Mouse (Mus musculus) T-helper 2 cell (primary cell): Measurements from ENCODE around the gene Lbh.

ENCODE experiments used
- in situ Hi-C: fragments of 300-600 bp; cut with MboI, MseI; formaldehyde crosslinking; loops from one replicate; pipeline ENCODE4 v1.15.1; 2025; ENCODE audit warnings: high pct_unique_total_duplicates

The Lbh gene

DNA sequence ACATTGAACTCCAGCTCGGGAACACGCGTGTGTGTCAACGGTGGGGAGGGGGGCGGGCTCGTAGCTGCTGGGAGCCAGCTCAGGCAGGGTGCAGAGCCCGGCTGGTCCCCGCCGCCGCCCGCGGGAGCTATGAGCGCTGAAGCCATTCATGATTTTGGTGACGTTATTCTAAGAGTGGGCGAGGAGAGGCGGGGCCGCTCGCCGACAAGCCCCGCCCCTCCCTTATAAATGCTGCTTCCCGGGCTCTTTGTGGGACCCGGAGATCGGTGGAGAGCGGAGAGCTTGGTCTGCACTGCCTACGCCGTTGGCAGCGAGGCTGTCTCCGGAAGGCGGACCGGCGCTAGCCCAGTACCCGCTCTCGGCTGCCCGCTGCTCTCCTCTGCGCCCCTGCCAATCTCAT is at the start of gene Lbh:
Gene Lbh, plus strand, starts transcription at position 253 of the 400 bp plus-strand sequence.
- in situ Hi-C loops: loop anchor here (10.0 kb wide), 1 partner anchor 57 kb away; no protein-coding TSS in a partner anchor

DNA sequence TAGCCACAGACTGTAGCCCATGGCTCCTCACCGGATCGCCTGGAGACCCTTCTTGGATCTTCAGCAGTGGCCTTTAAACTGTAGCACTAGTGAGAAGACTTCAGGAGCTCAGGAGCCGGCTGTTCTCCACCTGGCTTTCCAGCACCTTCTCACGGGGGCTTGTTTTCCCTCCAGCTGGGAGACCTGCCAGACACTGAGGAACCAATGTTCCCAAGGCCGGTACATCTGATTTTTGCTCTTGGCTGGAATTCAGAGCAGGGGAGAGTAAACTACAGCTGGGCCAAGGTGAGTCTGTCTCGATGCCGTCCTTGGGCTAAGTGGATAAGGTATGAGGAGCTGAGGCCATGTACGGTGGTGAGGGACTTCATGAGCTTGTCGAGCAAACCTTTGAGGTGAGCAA is 39.1 kb upstream of the Lbh start:
- in situ Hi-C loops: loop anchor here (10.0 kb wide), 1 partner anchor 524 kb away; no protein-coding TSS in a partner anchor

DNA sequence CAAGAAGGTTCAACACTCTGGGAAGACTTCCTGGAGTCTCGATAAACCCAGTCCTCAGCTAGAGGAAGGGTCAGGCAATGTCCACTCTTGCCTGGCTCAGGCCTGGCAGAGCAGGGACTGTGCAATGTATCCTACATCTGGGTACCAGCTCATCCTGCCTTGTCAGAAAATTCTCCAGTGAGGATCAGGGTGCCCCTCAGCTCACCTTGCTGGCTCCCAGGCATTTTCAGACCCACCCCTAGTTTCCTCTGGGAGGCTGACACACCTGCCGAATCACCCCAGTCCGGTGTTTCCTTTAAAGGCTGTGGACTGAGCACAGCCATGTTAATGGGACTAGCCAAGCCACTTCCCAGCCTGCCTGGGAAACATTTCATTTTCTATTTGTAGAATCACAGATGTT is 37.9 kb upstream of the Lbh start:
- in situ Hi-C loops: no loop called here

DNA sequence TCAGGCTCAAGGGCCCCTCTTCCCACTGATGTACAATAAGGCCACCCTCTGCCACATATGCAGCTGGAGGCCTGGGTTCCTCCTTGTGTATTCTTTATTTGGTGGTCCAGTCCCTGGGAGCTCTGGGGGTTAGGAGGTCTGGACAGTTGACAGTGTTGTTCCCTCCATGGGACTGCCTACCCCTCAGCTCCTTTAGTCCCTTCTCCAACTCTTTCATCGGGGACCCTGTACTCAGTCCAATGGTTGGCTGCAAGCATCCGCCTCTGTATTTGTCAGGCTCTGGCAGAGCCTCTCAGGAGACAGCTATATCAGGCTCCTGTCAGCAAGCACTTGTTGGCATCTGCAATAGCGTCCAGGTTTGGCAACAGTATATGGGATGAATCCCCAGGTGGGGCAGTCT is 37.1 kb upstream of the Lbh start:
- in situ Hi-C loops: no loop called here

DNA sequence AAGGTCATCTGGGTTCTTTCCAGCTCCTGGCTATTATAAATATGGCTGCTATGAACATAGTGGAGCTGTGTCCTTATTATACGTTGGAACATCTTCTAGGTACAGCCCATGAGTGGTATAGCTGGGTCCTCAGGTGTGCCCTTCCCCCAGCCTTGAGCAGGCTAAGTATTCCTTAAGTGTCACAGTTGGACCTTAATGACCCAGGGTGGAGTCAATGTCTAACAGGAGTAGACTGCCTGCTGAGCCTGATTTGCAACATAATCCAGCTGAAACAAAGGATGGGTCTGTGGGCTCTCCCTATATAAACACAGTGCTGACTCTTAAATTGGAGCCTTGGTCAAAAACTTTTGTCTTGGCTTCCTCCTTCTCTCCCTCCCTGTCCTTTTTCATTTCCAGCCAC is 36.3 kb upstream of the Lbh start:
- in situ Hi-C loops: no loop called here

DNA sequence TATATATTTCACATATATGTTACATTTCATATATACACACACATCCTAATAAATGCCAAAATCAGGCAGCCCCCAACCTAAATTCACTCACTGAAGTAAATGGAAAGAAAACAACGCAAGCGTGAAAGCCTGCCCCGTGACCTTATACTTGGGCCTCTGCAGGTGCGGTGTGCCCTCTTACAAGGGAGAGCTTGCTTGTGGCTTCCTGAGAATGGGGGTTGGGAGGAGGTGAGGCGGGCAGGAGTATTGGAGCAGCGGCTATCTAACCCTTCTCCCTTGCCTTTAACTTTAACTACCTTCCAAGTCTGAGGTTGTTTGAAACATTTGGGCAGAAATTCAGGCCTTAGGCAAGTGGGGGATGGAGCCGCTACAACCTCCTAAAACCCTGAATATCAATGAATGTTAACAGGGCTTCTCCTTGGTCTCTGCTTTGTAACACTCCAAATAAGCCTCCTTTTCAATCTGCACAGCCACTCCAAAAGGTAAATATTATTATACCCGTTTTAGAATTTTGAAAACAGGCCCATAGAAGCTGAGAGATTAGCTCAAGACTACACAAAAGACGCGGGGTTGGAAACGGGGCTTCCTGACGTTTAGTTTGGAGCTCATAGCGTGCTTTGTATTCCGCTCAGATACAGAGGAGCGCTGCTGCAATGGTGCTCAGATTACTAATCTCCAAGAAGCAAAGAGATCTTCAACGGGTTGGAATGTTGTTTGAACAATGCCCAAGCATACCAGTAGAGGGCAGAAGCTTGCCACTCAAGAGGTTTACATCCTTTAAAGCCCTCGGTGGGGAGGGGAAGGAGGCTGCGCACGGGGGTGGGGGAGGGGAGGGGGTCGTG is 28.3 kb upstream of the Lbh start:
- in situ Hi-C loops: no loop called here

DNA sequence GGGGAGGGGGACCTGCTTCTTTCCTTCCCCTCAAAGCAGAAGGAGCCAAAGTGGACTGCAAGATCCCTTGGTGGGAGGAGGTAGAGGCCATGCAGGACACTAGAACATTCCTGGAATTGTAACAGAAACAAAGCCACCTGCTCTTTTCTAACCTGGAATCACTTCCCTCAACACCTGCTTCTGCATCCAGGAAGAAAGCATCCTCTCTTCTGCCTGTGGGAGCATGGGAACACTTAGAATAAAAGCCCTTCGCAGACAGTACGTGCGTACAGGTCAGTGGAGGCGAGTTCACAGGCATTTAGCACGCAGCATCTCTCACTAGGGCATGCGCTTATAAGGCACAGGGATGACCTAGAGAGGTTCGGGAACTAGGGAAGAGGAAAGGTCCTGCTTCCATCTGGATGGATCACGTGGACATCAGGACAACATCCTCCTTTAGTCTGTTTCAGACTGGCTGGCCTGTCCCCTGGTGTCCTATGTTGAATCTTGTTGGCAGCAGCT is 27.7 kb upstream of the Lbh start:
- in situ Hi-C loops: no loop called here

DNA sequence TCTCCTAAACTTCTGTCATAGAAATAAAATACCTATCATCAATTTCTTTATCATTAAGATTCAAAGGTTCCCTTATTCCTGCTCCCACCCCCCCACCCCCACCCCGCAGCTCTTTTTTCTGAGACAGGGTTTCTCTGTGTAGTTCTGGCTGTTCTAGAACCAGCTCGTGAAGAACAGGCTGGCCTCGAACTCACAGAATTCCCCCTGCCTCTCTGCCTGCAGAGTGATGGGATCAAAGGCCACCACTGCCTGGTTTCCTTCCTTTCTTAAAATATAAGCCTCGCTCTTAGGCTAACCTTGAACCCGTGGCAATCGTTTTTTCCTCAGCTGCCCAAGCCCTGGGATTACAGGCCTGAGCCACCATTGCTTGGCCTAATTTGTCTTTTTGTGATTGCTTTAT is 26.5 kb upstream of the Lbh start:
- in situ Hi-C loops: no loop called here

DNA sequence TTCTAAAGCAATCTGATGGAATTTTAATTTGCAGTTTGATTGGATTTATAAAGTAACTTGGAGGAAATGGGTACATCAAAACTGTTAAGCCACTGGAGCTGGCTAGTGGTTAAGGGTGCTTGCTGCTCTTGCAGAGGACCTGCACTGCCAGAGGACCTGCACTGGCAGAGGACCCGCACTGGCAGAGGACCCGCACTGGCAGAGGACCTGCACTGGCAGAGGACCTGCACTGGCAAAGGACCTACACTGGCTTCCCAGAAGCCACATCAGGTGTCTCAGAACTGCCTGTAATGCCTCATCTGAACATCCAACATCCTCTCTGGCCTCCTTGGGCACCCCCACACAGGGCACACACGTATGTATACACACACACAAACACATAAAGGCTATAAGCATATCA is 22.6 kb upstream of the Lbh start:
- in situ Hi-C loops: no loop called here

DNA sequence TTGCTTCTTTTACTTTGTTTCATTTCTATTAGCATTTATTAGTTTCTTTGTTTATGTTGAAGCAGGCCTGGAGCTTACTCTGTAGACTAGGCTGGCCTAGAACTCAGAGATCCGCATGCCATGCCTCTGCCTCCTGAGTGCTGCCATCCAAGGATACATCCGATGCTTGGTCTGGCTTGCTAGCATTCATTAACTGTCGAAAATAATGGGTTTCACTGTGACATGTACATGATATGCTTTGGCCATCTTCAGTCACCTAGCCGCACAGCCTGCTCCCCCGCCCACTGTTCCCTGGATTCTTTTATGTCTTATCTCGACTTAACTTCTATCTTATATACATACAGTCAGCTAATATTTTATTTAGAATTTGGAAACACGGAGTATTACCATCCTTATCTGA is 21.0 kb upstream of the Lbh start:
- in situ Hi-C loops: no loop called here

DNA sequence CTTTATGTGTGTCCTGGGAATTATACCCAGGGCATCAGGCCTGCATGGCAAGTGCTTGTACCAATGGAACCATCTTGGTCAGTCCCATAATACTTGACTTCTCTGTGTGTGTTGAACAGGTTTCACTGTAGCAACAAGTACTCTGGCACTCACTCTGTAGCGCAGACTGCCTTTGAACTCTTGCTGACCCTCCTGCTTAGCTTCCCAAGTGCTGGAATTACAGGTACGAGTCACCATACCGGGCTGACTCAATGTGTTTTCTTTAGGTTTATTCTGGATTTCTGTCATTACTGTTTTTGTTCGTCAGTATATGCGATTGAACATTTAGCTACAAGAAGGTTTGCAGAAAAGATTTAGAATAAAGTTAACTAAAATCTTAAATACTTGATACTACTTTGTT is 20.1 kb upstream of the Lbh start:
- in situ Hi-C loops: no loop called here

DNA sequence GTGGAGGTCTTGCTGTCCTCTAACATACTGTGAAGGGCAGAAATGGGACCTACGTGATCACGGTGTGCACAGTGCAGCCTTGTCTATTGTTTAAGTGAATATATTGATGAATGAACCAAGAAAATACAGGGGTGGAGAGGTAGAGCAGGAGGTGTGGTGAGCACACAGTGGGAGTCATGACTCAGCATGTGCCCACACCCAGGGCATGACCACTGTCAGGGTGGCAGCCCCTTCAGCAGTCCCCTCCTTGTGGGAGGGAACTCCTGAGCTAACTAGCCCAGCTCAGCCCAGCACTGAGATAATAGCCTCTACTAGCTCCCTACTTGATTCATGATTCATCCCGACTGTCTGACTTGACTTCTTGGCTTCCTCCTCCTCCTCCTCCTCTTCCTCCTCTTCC is 19.3 kb upstream of the Lbh start:
- in situ Hi-C loops: no loop called here

DNA sequence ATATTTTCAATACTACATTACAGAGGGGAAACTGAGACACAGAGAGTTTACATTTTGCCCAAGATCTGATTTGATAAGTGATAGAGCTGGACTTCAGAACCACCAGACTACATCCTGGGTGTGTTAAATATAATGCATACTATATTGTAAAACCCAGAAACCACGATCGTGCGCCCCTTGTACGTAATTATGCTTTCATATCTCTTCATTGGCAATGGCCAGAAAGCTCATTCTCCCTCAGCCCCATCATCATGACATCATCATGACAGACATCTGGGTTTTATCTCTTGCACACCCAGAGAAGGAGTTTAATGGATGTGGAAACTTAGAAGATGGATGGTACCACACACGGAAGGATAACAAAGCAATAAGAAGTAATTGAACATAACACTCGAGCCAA is 17.1 kb upstream of the Lbh start:
- in situ Hi-C loops: no loop called here

DNA sequence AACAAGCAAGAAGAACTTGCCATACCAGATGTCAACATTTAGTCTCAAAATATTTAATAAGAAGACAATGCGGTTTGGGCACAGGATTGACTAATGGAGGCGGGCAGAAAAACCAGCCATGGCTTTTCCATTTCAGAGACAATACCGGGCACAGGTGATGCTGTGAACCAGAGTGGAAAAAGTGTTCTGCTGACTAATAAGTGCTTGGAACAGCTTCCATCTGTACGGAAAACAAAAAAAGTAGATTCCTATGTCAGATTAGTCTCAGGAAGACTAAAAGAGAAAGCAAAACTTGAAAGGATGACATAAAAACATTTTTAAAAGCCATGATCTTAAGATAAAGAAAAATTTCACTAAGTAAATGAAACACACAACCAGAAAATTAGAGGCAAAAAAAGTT is 16.4 kb upstream of the Lbh start:
- in situ Hi-C loops: no loop called here

DNA sequence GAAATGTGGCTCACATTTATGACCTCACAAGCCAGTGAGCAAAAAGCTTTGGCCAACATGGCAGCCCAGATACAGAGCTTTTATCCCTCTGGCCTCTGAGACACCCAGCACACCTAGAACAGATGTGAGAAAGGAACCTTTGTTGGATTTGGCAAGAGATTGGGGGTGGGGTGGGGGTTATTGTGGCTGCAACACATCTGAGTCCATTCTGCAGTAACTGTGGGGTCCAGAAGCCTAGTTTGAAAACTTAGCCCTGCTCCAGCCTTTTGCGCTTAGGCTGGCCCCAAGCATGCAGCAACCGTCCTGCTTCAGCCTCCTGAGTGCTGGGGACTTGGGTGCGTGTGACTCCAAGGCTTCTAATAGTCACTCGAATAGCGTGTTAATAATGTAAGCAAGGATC is 14.8 kb upstream of the Lbh start:
- in situ Hi-C loops: no loop called here

DNA sequence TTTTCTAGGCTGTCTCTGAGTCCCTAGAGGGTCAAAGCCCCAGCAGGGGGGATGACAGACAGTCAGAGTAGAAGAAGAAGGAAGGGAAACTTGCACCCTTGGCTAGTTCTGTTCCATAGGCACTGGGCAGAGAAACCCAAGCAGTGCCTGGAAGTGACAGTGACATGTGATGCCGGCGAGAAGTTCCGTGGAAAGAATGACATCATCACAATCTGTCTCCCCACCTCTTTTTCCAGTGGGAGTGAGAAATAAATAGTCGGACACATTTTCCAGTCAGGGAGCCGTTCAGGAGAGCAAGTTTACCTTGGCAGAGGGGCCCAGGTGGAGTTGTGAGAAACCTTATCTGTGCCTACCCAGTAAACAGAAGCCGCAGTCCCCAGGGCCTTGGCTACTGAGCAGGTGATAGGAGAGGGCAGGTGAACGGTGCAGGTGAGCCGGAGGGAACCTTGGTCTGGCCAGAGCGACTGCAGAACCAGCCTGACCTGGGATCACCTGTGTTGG is 14.1 kb upstream of the Lbh start:
- in situ Hi-C loops: no loop called here

DNA sequence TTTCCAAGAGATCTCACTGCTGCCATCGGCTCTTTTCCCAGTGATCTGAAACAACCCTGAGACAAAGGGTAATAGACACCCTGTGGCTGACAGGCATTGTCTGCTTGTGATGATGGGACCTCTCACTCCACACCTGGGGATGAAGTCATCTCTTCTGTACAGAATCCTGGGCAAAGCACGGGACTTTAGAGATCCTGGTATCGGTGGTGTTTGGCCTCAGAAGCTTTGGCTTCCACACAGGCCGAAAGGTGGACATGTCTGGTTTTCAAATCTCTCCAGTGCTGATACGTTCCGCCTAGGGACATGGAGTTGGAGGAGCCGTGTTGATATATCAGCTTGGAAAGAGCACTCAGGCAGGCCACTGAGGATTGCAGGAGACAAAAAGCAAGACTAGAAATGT is 13.2 kb upstream of the Lbh start:
- in situ Hi-C loops: no loop called here

DNA sequence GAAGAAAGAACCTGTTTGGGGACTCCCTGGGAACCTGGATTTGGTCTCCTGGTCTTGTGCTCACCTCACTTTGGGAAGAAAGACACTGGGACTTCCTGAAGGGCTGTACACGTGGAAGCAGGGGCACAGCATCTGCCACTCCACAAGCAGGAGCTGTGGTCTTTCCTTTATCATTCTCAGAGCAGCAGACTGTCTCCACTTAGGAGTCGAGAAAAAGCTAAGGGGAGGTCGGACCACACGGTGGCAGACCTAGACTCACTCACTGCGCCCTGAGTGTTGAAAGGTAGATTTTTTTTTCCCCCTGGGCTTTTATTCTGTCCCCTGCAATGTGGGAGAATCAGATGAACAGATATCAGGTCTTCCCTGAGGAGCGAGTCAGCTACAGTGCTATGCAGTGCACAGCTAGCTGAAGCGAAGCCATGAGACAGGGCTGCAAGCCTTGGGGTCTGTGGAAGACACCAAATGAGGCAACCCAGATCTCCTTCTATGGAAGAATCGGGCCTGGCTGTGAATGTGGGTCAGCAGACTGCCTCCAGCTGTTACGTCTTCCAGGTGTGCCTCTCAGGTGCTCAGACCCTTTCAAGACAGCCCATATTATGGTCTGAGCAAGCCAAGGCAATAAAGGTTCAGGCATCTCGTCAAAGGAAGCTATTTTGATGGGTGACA is 11.7 kb upstream of the Lbh start:
- in situ Hi-C loops: no loop called here

DNA sequence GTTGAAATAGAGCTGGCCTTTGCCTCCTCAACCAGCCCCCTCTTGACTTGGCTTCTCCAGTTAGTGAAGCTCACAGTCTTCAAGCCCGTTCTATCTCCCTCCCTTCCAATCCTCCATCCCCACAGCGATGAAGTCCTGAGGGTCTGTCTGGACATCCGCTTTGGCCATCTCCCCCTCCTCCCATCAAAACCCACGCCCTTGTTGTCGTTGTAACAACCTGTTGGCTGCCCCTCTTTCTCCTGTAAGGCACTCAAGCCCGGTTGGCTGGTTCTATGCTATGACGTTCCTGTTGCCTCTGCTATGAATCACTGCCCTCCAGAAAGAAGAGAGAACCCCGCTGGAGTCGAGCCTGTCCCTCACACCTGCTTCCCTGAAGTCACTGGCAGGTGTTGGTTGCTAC is 10.9 kb upstream of the Lbh start:
- in situ Hi-C loops: no loop called here

DNA sequence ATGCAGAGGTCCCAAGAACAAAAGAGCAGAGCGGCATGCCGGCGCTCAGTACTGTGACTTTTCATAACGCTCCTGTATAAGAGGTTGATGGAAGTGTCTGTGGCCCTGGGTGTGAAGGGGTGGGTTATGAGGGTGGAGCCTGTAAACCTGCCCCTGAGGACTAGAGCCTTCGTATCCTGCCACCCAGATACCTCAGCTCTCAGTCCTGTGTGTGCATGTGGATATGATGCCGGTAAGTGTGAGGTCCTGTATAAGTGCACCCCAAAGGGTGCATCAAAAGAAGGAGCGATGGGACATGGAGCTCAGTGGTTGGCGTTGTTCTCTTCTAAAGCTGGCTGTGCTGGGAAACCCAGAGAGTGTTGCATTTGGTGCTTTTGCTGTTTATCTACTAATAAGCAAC is 10.3 kb upstream of the Lbh start:
- in situ Hi-C loops: no loop called here

DNA sequence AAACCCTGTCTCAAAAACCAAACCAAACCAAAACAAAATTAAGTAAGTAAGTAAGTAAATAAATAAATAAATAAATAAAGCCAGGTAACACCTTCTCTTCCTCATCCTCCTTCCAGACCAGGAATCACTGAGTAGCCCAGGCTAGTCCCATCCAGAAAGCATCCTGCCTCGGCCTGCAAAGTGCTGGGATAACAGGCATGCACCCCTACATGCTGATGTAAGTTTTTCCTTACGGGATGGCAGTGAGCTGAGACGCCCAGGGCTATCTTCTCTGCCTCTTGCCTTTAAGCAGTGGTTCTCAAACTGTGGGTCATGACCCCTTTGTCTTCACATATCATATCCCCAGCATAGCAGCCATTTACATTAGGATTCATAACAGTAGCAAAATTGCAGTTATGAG is 9.5 kb upstream of the Lbh start:
- in situ Hi-C loops: no loop called here

DNA sequence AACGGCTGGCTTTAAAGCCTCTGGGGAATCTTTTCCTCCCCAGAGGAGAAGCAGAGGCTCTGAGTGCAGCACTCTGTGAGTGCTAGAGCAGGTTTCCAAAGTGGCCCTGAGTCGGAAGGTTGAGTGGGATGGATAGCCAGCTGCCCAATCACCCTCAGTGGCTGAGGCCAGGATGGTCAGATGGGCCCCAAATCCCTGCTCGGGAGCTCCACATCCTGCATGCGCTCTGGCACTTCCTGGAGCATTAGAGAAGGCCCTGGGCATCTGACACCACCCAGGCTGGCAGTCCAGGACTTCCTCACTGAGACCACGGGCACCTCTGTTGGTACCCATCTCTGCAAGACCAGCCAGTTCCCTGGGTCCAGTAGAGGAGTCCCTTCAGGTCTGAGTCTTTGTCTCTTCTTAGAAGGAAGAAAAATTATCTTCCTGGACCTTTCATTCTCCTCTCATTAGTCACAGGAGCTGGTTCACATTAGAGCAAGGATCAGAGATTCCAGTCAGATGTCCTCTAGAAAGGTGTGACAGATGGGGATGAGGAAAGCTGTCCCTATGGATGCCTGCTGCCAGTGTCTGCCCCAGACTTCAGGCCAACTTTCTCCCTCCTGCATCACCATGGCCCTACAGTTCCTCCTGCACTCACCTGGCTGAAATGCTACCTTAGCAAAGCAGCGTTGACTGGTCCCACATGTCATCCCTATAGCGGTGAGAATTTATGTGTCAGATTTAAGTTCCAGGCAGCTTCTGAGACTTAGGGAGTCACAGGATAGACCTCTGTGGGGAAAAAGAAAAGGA is 8.8 kb upstream of the Lbh start:
- in situ Hi-C loops: no loop called here
